Mouse (Mus musculus) T-cell, adult 2 months (primary cell): ENCODE results near the gene Nudt7.

Experiments
- DNase-seq: peaks from one replicate; pipeline ENCODE4 v3.0.0; 2022; ENCODE audit warnings: low spot score

The Nudt7 gene

GRCm38 (mm10) chr8:114133510-114134362 lies at the start of gene Nudt7:
Nudt7 (plus strand) TSS chr8:114133557.
- peak; percentile 82 for DNase-seq

GRCm38 (mm10) chr8:114087932-114088331 lies 45.4 kb upstream of the Nudt7 start:
- no peak for DNase-seq

GRCm38 (mm10) chr8:114090736-114091135 lies 42.6 kb upstream of the Nudt7 start:
- DNase-seq = no peak

- no peak for DNase-seq
Observed at GRCm38 (mm10) chr8:114093321-114093720, 40.0 kb upstream of the Nudt7 start.

GRCm38 (mm10) chr8:114094526-114094925 lies 38.8 kb upstream of the Nudt7 start:
- DNase-seq = no peak

- DNase-seq = no peak
Observed at GRCm38 (mm10) chr8:114100561-114101206, 32.7 kb upstream of the Nudt7 start.

- DNase-seq = no peak
Observed at GRCm38 (mm10) chr8:114103401-114103800, 30.0 kb upstream of the Nudt7 start.

- no peak for DNase-seq
Observed at GRCm38 (mm10) chr8:114105971-114106370, 27.4 kb upstream of the Nudt7 start.

GRCm38 (mm10) chr8:114109365-114110140 lies 23.8 kb upstream of the Nudt7 start:
- no peak for DNase-seq

- DNase-seq = no peak
Observed at GRCm38 (mm10) chr8:114115076-114115475, 18.3 kb upstream of the Nudt7 start.

- DNase-seq = no peak
Observed at GRCm38 (mm10) chr8:114116049-114116448, 17.3 kb upstream of the Nudt7 start.

- DNase-seq = no peak
Observed at GRCm38 (mm10) chr8:114117439-114117838, 15.9 kb upstream of the Nudt7 start.

- DNase-seq = no peak
Observed at GRCm38 (mm10) chr8:114121781-114122180, 11.6 kb upstream of the Nudt7 start.

- no peak for DNase-seq
Observed at GRCm38 (mm10) chr8:114123611-114124010, 9.7 kb upstream of the Nudt7 start.

- DNase-seq = no peak
Observed at GRCm38 (mm10) chr8:114124084-114124750, 9.1 kb upstream of the Nudt7 start.

- DNase-seq = no peak
Observed at GRCm38 (mm10) chr8:114130838-114131237, 2.5 kb upstream of the Nudt7 start.

- no peak for DNase-seq
Observed at GRCm38 (mm10) chr8:114131421-114131820, 1.9 kb upstream of the Nudt7 start.

- DNase-seq = no peak
Observed at GRCm38 (mm10) chr8:114133050-114133509, 277 bp upstream of the Nudt7 start.

- no peak for DNase-seq
Observed at GRCm38 (mm10) chr8:114136750-114137149, 3.4 kb downstream of the Nudt7 start.

- DNase-seq = no peak
Observed at GRCm38 (mm10) chr8:114137181-114137580, 3.8 kb downstream of the Nudt7 start.

- DNase-seq = no peak
Observed at GRCm38 (mm10) chr8:114140437-114140836, 7.1 kb downstream of the Nudt7 start.

- DNase-seq = no peak
Observed at GRCm38 (mm10) chr8:114142199-114142598, 8.8 kb downstream of the Nudt7 start.
